Comparison of ENCODE assay signal across 14 mouse cellular contexts in the genomic region with DNA sequence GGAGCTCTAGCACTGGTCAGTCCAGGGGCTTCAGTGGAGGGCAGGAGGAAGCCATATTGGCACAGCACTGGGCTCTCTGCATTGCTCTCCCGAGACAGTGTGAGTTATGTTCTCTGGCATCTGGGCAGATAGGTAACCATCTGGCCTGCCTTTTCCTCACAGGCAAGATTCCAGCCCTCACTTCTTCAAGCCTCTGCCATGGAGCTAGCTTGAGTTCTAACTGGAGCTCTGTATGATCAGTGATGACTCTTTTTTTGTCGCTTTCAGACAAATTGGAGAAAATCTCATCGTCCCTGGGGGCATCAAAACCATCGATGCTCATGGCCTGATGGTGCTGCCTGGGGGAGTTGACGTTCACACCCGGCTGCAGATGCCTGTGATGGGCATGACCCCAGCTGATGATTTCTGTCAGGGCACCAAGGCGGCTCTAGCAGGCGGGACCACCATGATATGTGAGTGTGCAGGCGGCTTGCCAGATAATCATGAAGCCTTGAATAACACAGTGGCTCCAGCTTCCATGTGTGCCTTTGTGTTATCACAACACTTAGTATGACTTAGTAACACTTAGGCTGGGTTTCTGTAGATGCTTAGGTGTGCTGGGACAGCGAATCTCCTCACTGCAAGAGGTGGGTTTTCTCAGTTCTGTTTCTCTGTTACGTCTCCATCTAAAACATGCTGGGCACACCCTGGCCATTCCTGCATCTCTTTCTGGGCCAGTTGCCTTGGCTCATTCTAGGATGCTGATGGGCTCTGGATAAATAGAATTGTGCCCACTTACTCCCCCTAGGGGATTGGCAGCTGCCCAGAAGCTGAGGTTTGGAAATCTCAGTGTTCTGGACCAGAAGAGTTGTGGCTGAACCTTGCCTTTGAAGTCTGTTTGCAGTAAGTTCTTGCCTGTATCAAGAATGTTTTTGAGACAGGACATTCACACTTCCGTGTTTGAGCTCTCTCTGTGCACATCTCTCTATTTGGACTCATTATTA. TPM values are rescaled to one million over a fixed set of nuclear protein-coding genes. Genes with fewer than 3 reads are reported as not detected.
DNase-seq lines count a peak whose midpoint lies in the region; ATAC-seq lines count a peak whose summit lies in the region.
"Had no signal": no experiment of that assay in that cellular context is flagged by ENCODE, and none has a peak within 500 bp of the region (broad histone marks: within the 10 kb centered on the region; RNA-seq: fewer than 3 reads in every experiment).

No protein-coding gene starts in this region.

- no peak for ATAC-seq in hindbrain, embryonic 16.5 days
- ATAC-seq in hindbrain, embryonic 14.5 days (ENCODE audit: low FRiP score), result no peak
- no peak for ATAC-seq in neural tube, embryonic 15.5 days (ENCODE audit: low FRiP score)
- ATAC-seq: liver, postnatal 0 days had no signal

- H3K27ac ChIP-seq in hindbrain, embryonic 16.5 days (ENCODE audit: low read depth, low read length), result peak overlapping the region; percentile 9; the same call in 1 of the 2 replicates
- no peak overlapping the region for H3K27ac ChIP-seq in hindbrain, embryonic 14.5 days
- H3K27ac ChIP-seq in neural tube, embryonic 15.5 days (replicated peaks), result peak overlapping the region; percentile 34
- H3K27ac ChIP-seq: macrophage had no signal

- H3K4me3 ChIP-seq in hindbrain, embryonic 16.5 days (ENCODE audit: low read length), result no peak overlapping the region
- no peak overlapping the region for H3K4me3 ChIP-seq in hindbrain, embryonic 14.5 days (replicated peaks; ENCODE audit: low read length)
- no peak overlapping the region for H3K4me3 ChIP-seq in neural tube, embryonic 15.5 days (replicated peaks)

- WGBS in hindbrain, embryonic 16.5 days, result 67% methylated on average over 12 of the region's 12 CpGs
- 63% methylated on average over 12 of the region's 12 CpGs for WGBS in hindbrain, embryonic 14.5 days
- WGBS in neural tube, embryonic 15.5 days, result 51% methylated on average over 12 of the region's 12 CpGs

- no peaks in the 10 kb centered on the region for H3K27me3 ChIP-seq in hindbrain, embryonic 16.5 days (replicated peaks; ENCODE audit: control insufficient read depth, insufficient read depth, low read length)
- H3K27me3 ChIP-seq in hindbrain, embryonic 14.5 days (ENCODE audit: control insufficient read depth, insufficient read depth, low read length), result no peaks in the 10 kb centered on the region
- no peaks in the 10 kb centered on the region for H3K27me3 ChIP-seq in neural tube, embryonic 15.5 days (replicated peaks)

- intact Hi-C loops in gastrocnemius, postnatal 14 days (cut with DNase I; ENCODE audit: low total_unique reads), result no loop called here

- H3K9ac ChIP-seq in hindbrain, embryonic 16.5 days (ENCODE audit: low read depth, low read length), result no peak overlapping the region
- H3K9ac ChIP-seq in hindbrain, embryonic 14.5 days, result no peak overlapping the region
- H3K9ac ChIP-seq in neural tube, embryonic 15.5 days (replicated peaks), result no peak overlapping the region
- H3K9ac ChIP-seq: liver, postnatal 0 days had no signal

- H3K36me3 ChIP-seq in hindbrain, embryonic 16.5 days (ENCODE audit: control insufficient read depth, insufficient read depth, low read length), result peaks cover 22% of the 10 kb centered on the region
- H3K36me3 ChIP-seq in hindbrain, embryonic 14.5 days (replicated peaks; ENCODE audit: control insufficient read depth, insufficient read depth), result peaks cover 58% of the 10 kb centered on the region
- H3K36me3 ChIP-seq in neural tube, embryonic 15.5 days, result peaks cover 51% of the 10 kb centered on the region

- peak; percentile 33 for DNase-seq in adrenal gland, postnatal 10 days
- DNase-seq in adrenal gland, adult 8-10 months, result no peak
- DNase-seq in hindbrain, embryonic 14.5 days (ENCODE audit: low spot score), result no peak
- peak; percentile 81 to 85 for DNase-seq in right cerebral cortex, postnatal 10 days (ENCODE audit: low spot score in 2 of 2)
- DNase-seq in right cerebral cortex, adult 18-20 months, result no peak
- DNase-seq in gastrocnemius, postnatal 14 days, result no peak
- DNase-seq: kidney, adult 8-10 months; liver, postnatal 0 days; midbrain, embryonic 14.5 days; thymus, postnatal 36 days had no signal

- no peaks in the 10 kb centered on the region for H3K9me3 ChIP-seq in hindbrain, embryonic 16.5 days (ENCODE audit: control insufficient read depth, low read length)
- H3K9me3 ChIP-seq in hindbrain, embryonic 14.5 days (ENCODE audit: control insufficient read depth, low read length), result no peaks in the 10 kb centered on the region
- H3K9me3 ChIP-seq in neural tube, embryonic 15.5 days (replicated peaks), result no peaks in the 10 kb centered on the region

- H3K4me2 ChIP-seq in hindbrain, embryonic 16.5 days (ENCODE audit: low read length), result no peak overlapping the region
- no peak overlapping the region for H3K4me2 ChIP-seq in hindbrain, embryonic 14.5 days (replicated peaks)
- H3K4me2 ChIP-seq in neural tube, embryonic 15.5 days, result no peak overlapping the region

- H3K4me1 ChIP-seq in hindbrain, embryonic 16.5 days (ENCODE audit: control insufficient read depth, insufficient read depth, low read depth, low read length), result peaks cover 28% of the 10 kb centered on the region
- H3K4me1 ChIP-seq in hindbrain, embryonic 14.5 days (replicated peaks; ENCODE audit: control insufficient read depth, insufficient read depth, low read length), result peaks cover 37% of the 10 kb centered on the region
- H3K4me1 ChIP-seq in neural tube, embryonic 15.5 days, result peaks cover 42% of the 10 kb centered on the region

RNA-seq across cellular contexts. Expression of a gene that starts 4.4 kb away (rescaled TPM):
- 1 to 10 TPM; 3.3 to 6.3 TPM for total RNA-seq in adrenal gland, postnatal 10 days (2021)
- total RNA-seq in adrenal gland, adult 8-10 months (2022), result 1 to 10 TPM; 1.1 to 3.2 (median 2.5) TPM
- polyA plus RNA-seq in hindbrain, embryonic 16.5 days (2015; fragmentation: Nextera tagmentation; extraction: Ambion mirVana), result 177 and 182 TPM in 2 replicates
- polyA plus RNA-seq in hindbrain, embryonic 14.5 days (2014; fragmentation: Nextera tagmentation; extraction: Ambion mirVana), result 211 and 216 TPM in 2 replicates
- 153 and 181 TPM in 2 replicates for polyA plus RNA-seq in neural tube, embryonic 15.5 days (2015; fragmentation: Nextera tagmentation; extraction: Ambion mirVana)
- total RNA-seq in gastrocnemius, postnatal 14 days (2021), result 1 to 10 TPM; 1.2 to 1.3 TPM
- total RNA-seq: CH12.LX had no signal
- polyA plus RNA-seq: macrophage had no signal

Comparison
In these comparisons a context has a peak if more than half of its experiments do, and no peak if none do; other contexts are left out.
1. DNase-seq: peak in adrenal gland, postnatal 10 days (single experiment) and right cerebral cortex, postnatal 10 days (2 of 2); none in adrenal gland, adult 8-10 months (single experiment), hindbrain, embryonic 14.5 days (single experiment), right cerebral cortex, adult 18-20 months (single experiment) and gastrocnemius, postnatal 14 days (single experiment).